Comparison of ENCODE assay signal across 9 mouse cellular contexts in genomic region chr9:114564667-114565066, GRCm38 (mm10). TPM values are rescaled to one million over a fixed set of nuclear protein-coding genes. Genes with fewer than 3 reads are reported as not detected.
DNase-seq lines count a peak whose midpoint lies in the region; ATAC-seq and TF ChIP-seq lines count a peak whose summit lies in the region.
"Had no signal": no experiment of that assay in that cellular context is flagged by ENCODE, and none has a peak within 500 bp of the region (broad histone marks: within the 10 kb centered on the region; RNA-seq: fewer than 3 reads in every experiment).

No protein-coding gene starts in this region.

- H3K9me3 ChIP-seq in liver, embryonic 11.5 days (ENCODE audit: control insufficient read depth, low read length): no peaks in the 10 kb centered on the region
- no peaks in the 10 kb centered on the region for H3K9me3 ChIP-seq in forebrain, embryonic 13.5 days (replicated peaks)
- no peaks in the 10 kb centered on the region for H3K9me3 ChIP-seq in limb, embryonic 15.5 days

- peaks cover 56% of the 10 kb centered on the region for H3K27me3 ChIP-seq in liver, embryonic 11.5 days (replicated peaks; ENCODE audit: control insufficient read depth, insufficient read depth, low read length)
- H3K27me3 ChIP-seq in forebrain, embryonic 13.5 days: peaks cover 61% of the 10 kb centered on the region
- peaks cover 46% of the 10 kb centered on the region for H3K27me3 ChIP-seq in limb, embryonic 15.5 days
- H3K27me3 ChIP-seq in small intestine, adult 2 months (ENCODE audit: control insufficient read depth, insufficient read depth, low read length): peaks cover 55% of the 10 kb centered on the region

- DNase-seq in liver, embryonic 11.5 days (ENCODE audit: low spot score): no peak
- no peak for DNase-seq in liver
- no peak for DNase-seq in urinary bladder, postnatal 4 days (ENCODE audit: low spot score in 2 of 2)
- DNase-seq in gastrocnemius, postnatal 36 days: no peak
- DNase-seq in c-Kit-positive CD71-positive TER-119-positive erythroid progenitor cells, embryonic 14.5 days (ENCODE audit: low spot score): no peak
- DNase-seq: cerebellum, adult 18-20 months had no signal

- no peak; the same call in 1 of the 2 replicates for ATAC-seq in liver, embryonic 11.5 days (replicated peaks; ENCODE audit: low FRiP score)
- ATAC-seq in forebrain, embryonic 13.5 days: no peak
- ATAC-seq in limb, embryonic 15.5 days (ENCODE audit: insufficient number of reproducible peaks, low FRiP score, low TSS enrichment, low read depth): no peak

- H3K27ac ChIP-seq in liver, embryonic 11.5 days (ENCODE audit: low read depth, low read length): peak overlapping the region; percentile 88
- no peak overlapping the region for H3K27ac ChIP-seq in forebrain, embryonic 13.5 days
- H3K27ac ChIP-seq in limb, embryonic 15.5 days: no peak overlapping the region
- no peak overlapping the region for H3K27ac ChIP-seq in small intestine, adult 2 months (ENCODE audit: insufficient read depth, low read depth, low read length)

- H3K4me2 ChIP-seq in liver, embryonic 11.5 days: peak overlapping the region; percentile 76
- H3K4me2 ChIP-seq in forebrain, embryonic 13.5 days: peak overlapping the region; percentile 83
- peak overlapping the region; percentile 97 for H3K4me2 ChIP-seq in limb, embryonic 15.5 days

- H3K9ac ChIP-seq in liver, embryonic 11.5 days (ENCODE audit: low read depth, low read length): no peak overlapping the region
- H3K9ac ChIP-seq in forebrain, embryonic 13.5 days: no peak overlapping the region
- no peak overlapping the region for H3K9ac ChIP-seq in limb, embryonic 15.5 days

- intact Hi-C loops in gastrocnemius, postnatal 36 days (cut with DNase I): no loop called here

- no peaks in the 10 kb centered on the region for H3K36me3 ChIP-seq in liver, embryonic 11.5 days (ENCODE audit: control insufficient read depth, insufficient read depth, low read length)
- no peaks in the 10 kb centered on the region for H3K36me3 ChIP-seq in forebrain, embryonic 13.5 days (ENCODE audit: poor library complexity, severe bottlenecking)
- no peaks in the 10 kb centered on the region for H3K36me3 ChIP-seq in limb, embryonic 15.5 days
- H3K36me3 ChIP-seq in small intestine, adult 2 months (ENCODE audit: control insufficient read depth, insufficient read depth, low read length): no peaks in the 10 kb centered on the region

- 3% methylated on average over 10 of the region's 10 CpGs for WGBS in liver, embryonic 11.5 days
- 2% methylated on average over 10 of the region's 10 CpGs for WGBS in forebrain, embryonic 13.5 days
- WGBS in limb, embryonic 15.5 days: 2% methylated on average over 10 of the region's 10 CpGs
- WGBS in small intestine, adult 2 months: 4% methylated on average over 10 of the region's 10 CpGs

- no peak for TF ChIP-seq CTCF in small intestine, adult 2 months (IDR thresholded peaks at IDR 0.05; ENCODE audit: extremely low read depth, insufficient read length, insufficient replicate concordance, low read depth, low read length)

- peak overlapping the region; percentile 67 for H3K4me3 ChIP-seq in liver, embryonic 11.5 days (ENCODE audit: low read depth, low read length)
- peak overlapping the region; percentile 55 for H3K4me3 ChIP-seq in forebrain, embryonic 13.5 days
- H3K4me3 ChIP-seq in limb, embryonic 15.5 days: peak overlapping the region; percentile 58
- H3K4me3 ChIP-seq in small intestine, adult 2 months (ENCODE audit: low read depth, low read length): 0 out of 2 replicates have a peak overlapping the region, but pooled peaks have one; percentile 59

- H3K4me1 ChIP-seq in liver, embryonic 11.5 days (replicated peaks; ENCODE audit: control insufficient read depth, insufficient read depth, low read length): peaks cover 13% of the 10 kb centered on the region
- H3K4me1 ChIP-seq in forebrain, embryonic 13.5 days: peaks cover 40% of the 10 kb centered on the region
- peaks cover 44% of the 10 kb centered on the region for H3K4me1 ChIP-seq in limb, embryonic 15.5 days
- peaks cover 9% of the 10 kb centered on the region; the same call in 1 of the 2 replicates for H3K4me1 ChIP-seq in small intestine, adult 2 months (ENCODE audit: control insufficient read depth, insufficient read depth, insufficient read length, low read length)

- TF ChIP-seq POLR2A in small intestine, adult 2 months (IDR thresholded peaks at IDR 0.05; ENCODE audit: low read depth, low read length): no peak

RNA-seq across cellular contexts. Expression of gene Trim71, which starts 0.5 kb away (rescaled TPM):
- polyA plus RNA-seq in liver, embryonic 11.5 days (2014; fragmentation: Nextera tagmentation; extraction: Ambion mirVana): 2.6 and 3.1 TPM in 2 replicates
- polyA plus RNA-seq in forebrain, embryonic 13.5 days (2015; fragmentation: Nextera tagmentation; extraction: Ambion mirVana): 0.13 and 0.14 TPM in 2 replicates
- polyA plus RNA-seq in limb, embryonic 15.5 days (2015; fragmentation: Nextera tagmentation; extraction: Ambion mirVana): 0.24 and 0.27 TPM in 2 replicates
- polyA plus RNA-seq in small intestine, adult 2 months (2012; rRNA removed): not detected in 2 replicates
- not detected for total RNA-seq in gastrocnemius, postnatal 36 days (2021)

RNA-seq across cellular contexts. Expression of gene C130032M10Rik, which starts 49.2 kb away (rescaled TPM):
- polyA plus RNA-seq in liver, embryonic 11.5 days (2014; fragmentation: Nextera tagmentation; extraction: Ambion mirVana): 0.30 TPM in 1 of 2 replicates, not detected in the other
- not detected in 2 replicates for polyA plus RNA-seq in forebrain, embryonic 13.5 days (2015; fragmentation: Nextera tagmentation; extraction: Ambion mirVana)
- 5.5 and 6.6 TPM in 2 replicates for polyA plus RNA-seq in limb, embryonic 15.5 days (2015; fragmentation: Nextera tagmentation; extraction: Ambion mirVana)
- polyA plus RNA-seq in small intestine, adult 2 months (2012; rRNA removed): not detected in 2 replicates
- not detected for total RNA-seq in gastrocnemius, postnatal 36 days (2021)

RNA-seq across cellular contexts. Expression of gene Ccr4, which starts 60.0 kb away (rescaled TPM):
- not detected in 2 replicates for polyA plus RNA-seq in liver, embryonic 11.5 days (2014; fragmentation: Nextera tagmentation; extraction: Ambion mirVana)
- not detected in 2 replicates for polyA plus RNA-seq in forebrain, embryonic 13.5 days (2015; fragmentation: Nextera tagmentation; extraction: Ambion mirVana)
- polyA plus RNA-seq in limb, embryonic 15.5 days (2015; fragmentation: Nextera tagmentation; extraction: Ambion mirVana): 4.5 and 5.7 TPM in 2 replicates
- polyA plus RNA-seq in small intestine, adult 2 months (2012; rRNA removed): 0.60 and 1.1 TPM in 2 replicates
- total RNA-seq in gastrocnemius, postnatal 36 days (2021): not detected
